Mouse (Mus musculus) left cerebral cortex, adult 2 months (tissue): Measurements from ENCODE around the gene Gm11992. TPM values are rescaled to one million over a fixed set of nuclear protein-coding genes. Genes with fewer than 3 reads are reported as not detected.

ENCODE experiments used
- DNase-seq, 2 experiments: peaks; one replicate each; pipeline ENCODE4 v3.0.0; 2021 to 2022; ENCODE audit warnings: low spot score in 2 of 2, mixed read lengths in 1 of 2; ENCODE audit errors: extremely low spot score in 1 of 2
- H3K27ac ChIP-seq: fragments of 200-600 bp; 2 replicates; pipeline ENCODE4 v1.8.1; 2022
- H3K4me3 ChIP-seq: fragments of 200-600 bp; 2 replicates; pipeline ENCODE4 v1.8.1; 2022
- CTCF ChIP-seq: fragments of 200-600 bp; IDR thresholded peaks from 2 replicates; pipeline ENCODE4 v1.8.1; 2022; ENCODE audit warnings: antibody characterized with exemption, mild to moderate bottlenecking, moderate library complexity
- intact Hi-C: fragments of 180-260 bp; cut with DNase I; formaldehyde crosslinking; loops from one replicate; pipeline ENCODE4 v1.15.1; 2025
- total RNA-seq, 2 experiments: library from RNA; stranded (reverse); gene quantifications; 2 replicates each; pipeline ENCODE4 v1.2.3; 2021

Gm11992 gene
- total RNA-seq, 2 experiments from 2014 or later = 0.36 to 0.51 TPM

DNA sequence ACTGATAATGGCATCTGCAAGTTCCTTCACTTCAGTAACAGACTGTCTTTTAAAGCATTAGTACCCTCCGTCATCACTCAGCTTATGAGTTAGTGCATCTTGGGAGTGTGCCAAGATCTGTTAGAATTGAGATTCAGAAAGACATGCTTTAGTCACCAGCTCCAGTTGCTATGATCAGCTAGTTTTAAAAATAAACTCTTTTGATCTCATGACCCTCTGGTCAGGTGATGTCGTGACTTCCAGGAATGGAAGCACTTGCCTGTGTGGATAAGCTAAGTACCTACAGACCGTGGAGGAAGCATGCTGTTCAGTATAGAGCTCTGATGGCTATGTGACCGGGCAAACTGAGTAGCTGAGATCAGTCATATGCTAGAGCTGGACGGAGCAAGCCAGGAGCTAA, 1.4 kb upstream of the Gm11992 start:
- no peak overlapping the region for H3K27ac ChIP-seq
- DNase-seq = no peak
- TF ChIP-seq CTCF = no peak
- H3K4me3 ChIP-seq = no peak overlapping the region
- intact Hi-C loops = no loop called here

DNA sequence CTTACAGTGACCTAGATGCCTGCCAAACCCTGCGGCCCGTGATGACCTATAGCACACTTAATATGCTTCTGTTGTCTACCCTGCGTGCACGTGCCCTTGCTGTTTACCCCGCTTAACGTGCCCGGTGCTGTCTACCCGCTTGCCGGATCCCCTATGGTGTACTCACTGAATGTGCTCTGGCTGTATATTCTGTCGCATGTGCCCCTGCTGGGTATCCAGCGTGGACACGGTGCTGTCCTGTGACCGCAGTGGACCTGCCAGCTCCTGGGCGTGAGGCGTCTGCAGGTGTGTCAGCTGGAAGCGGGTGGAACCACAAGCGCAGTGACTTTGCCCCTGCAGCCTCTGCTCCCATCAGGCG, 288 bp downstream of the Gm11992 start, which contains the start of gene Sun3:
Sun3 (minus strand) TSS at position 289 of the 358 bp plus-strand sequence.
- no peak for TF ChIP-seq CTCF
- peak in 1 of 2 experiments; percentile 17 for DNase-seq
- intact Hi-C loops = no loop called here
- H3K27ac ChIP-seq = no peak within 1 kb of the TSS
- H3K4me3 ChIP-seq = peak within 1 kb of the TSS; percentile 47

DNA sequence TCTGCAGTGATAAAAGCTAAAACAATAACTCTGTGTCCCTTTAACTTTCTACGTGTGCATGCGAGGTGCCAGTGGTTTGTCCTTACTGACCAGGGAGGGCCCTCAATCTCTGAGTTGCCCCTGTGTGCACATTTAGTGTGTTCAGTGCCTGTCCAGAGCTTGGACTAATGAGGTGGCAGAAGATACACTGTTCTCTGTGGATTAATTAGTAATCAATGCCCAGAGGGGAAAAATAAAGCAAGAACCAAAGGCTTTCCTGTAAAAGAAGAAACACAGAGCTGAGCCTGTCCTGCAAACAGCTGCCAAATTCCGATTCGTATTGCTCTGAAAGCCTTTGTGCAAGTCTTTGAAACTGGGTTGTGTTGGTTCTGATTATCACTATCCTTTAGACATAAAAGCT, 1.8 kb downstream of the Gm11992 start:
- no peak for DNase-seq
- intact Hi-C loops = no loop called here
- Histone ChIP-seq H3K27ac (no peak overlapping the region), H3K4me3 (no peak overlapping the region)
- TF ChIP-seq CTCF = no peak

DNA sequence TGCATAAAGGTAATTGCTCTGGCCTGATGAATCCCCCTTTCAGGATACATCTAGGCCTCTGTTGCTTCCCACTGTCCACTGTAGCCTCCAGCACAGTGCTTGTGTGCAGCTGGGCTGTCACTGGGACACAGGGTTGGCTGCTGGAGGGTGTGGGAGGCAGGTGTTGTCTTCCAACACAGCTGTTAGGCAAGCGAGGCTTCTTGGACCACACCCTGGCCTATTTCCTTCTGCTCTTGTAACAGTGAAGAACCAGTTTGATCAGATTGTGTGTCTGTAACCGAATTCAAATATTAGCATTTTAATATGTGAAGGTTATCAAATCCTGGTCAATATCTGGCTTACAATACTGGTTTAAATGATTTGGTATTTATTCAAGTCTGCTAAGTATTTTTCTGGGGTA, 3.5 kb downstream of the Gm11992 start:
- no peak overlapping the region for H3K27ac ChIP-seq
- TF ChIP-seq CTCF = no peak
- H3K4me3 ChIP-seq = no peak overlapping the region
- intact Hi-C loops = no loop called here
- DNase-seq = no peak

DNA sequence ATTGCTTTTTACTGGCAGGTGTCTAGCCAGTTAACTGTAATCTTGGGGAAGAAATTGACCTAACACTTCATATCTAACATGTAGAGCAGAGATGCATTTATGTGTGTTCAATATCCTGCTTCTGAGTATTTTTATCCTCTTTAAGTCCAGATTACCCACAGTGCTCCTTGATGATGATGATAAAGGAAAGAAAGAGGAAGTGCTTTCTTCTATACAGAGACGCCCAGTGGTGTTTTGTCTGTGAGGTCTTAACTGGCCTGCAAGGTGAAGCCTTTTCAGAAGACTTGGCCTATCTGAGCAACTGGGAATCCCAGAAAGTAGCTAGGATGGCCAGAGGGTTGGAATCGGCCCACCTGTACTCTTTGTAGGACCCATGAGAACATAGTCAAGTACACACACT, 8.5 kb downstream of the Gm11992 start:
- no peak overlapping the region for H3K27ac ChIP-seq
- DNase-seq = no peak
- intact Hi-C loops = no loop called here
- no peak overlapping the region for H3K4me3 ChIP-seq
- no peak for TF ChIP-seq CTCF

DNA sequence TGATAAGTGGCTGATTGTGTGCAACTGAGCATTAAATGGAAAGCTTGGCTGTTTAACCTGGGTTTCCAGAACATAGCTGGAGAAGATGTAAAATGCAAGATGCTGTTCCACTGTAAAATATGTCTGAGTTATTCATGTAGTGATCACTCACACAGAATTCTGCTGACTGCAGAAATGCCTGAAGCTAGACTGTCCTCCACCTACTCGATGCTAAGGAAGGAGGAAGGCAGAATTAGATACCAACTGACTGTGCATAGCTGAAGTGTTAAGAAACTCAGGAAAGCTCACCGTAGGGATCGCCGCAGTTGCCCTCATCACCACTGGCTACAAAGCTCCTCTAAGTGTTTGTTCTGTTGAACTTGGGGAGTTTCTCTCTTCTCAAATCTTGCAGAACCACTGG, 9.3 kb downstream of the Gm11992 start:
- intact Hi-C loops = no loop called here
- Histone ChIP-seq H3K4me3 (no peak overlapping the region), H3K27ac (no peak overlapping the region)
- DNase-seq = no peak
- TF ChIP-seq CTCF = no peak

DNA sequence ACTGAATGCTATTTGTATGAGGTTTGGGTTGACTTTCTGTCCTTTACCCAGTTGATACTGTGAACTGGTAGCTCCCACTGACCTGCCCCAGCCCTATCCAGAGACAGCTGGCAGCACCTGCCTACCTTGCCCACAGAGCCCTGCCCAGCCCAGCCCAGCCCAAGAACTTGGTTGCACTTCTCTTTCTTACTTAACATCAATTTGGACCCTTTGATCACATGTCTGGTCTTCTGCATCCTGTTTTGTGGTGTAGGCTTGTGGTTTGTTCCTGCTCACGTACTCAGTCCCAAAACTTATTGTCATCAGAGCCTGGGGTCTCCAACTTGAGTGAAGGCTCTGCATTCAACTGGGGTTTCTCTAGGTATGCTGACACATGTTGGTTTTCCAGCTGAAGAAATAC, 11.6 kb downstream of the Gm11992 start:
- Histone ChIP-seq H3K4me3 (no peak overlapping the region), H3K27ac (no peak overlapping the region)
- TF ChIP-seq CTCF = no peak
- intact Hi-C loops = no loop called here
- no peak for DNase-seq

DNA sequence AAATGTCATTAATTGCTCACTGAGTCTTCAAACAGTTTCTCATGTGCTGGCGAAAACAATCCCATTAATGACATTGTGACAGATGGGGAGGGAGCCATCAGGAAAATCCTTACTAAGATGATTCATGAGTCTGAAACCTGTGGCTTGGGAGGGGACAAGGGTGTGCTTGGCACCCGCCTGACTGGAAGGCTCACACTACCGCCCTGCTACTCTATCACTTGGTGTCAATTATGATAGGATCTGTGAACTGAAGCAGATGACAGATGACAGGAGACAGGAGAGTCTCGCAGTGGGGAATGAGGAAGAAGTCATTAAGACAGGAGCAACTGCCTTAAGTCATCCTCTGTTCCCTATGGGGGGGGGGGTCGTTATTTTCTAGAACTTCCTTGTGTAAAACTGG, 12.1 kb downstream of the Gm11992 start:
- Histone ChIP-seq H3K27ac (no peak overlapping the region), H3K4me3 (no peak overlapping the region)
- intact Hi-C loops = no loop called here
- DNase-seq = no peak
- no peak for TF ChIP-seq CTCF

DNA sequence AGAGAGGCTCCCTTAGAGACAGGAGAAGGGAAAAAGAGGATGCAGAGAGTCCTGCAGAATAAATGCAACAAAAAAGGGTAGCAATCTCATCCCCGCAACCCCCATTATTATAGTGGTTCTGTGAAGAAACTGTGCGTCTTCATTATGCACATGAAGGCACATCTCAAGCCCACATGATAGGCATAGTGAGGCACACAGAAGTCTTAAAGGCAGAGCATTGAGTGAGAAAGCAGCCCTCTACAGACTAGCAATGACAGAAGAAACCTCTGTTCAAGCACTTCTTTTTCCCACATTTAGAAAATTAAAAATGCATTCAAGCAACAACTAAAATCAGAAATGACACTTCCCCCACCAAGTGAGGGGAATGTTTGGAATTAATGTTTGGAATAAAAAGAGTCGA, 28.1 kb downstream of the Gm11992 start:
- no peak for DNase-seq
- TF ChIP-seq CTCF = no peak
- Histone ChIP-seq H3K4me3 (no peak overlapping the region), H3K27ac (no peak overlapping the region)
- intact Hi-C loops = no loop called here

DNA sequence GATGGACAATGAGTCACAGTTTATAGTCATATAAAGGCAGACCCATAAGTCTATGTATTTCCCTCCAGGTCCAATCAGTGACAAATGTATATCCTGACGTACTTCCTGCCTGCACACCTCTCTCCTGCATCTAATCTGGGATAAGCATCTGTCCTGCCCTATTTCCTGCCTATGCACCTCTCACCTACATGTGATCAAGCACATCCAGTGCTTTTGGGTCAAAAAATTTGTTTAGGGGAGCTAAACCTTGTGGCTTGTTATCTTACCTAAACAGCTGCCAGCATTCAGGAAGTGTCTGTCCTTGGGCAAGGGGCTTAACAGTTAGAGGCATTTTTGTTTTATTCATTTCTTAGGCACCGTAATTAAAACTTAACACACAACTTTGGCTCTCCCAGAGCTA, 64.8 kb downstream of the Gm11992 start:
- intact Hi-C loops = no loop called here
- Histone ChIP-seq H3K4me3 (no peak overlapping the region), H3K27ac (no peak overlapping the region)
- DNase-seq = no peak
- no peak for TF ChIP-seq CTCF

DNA sequence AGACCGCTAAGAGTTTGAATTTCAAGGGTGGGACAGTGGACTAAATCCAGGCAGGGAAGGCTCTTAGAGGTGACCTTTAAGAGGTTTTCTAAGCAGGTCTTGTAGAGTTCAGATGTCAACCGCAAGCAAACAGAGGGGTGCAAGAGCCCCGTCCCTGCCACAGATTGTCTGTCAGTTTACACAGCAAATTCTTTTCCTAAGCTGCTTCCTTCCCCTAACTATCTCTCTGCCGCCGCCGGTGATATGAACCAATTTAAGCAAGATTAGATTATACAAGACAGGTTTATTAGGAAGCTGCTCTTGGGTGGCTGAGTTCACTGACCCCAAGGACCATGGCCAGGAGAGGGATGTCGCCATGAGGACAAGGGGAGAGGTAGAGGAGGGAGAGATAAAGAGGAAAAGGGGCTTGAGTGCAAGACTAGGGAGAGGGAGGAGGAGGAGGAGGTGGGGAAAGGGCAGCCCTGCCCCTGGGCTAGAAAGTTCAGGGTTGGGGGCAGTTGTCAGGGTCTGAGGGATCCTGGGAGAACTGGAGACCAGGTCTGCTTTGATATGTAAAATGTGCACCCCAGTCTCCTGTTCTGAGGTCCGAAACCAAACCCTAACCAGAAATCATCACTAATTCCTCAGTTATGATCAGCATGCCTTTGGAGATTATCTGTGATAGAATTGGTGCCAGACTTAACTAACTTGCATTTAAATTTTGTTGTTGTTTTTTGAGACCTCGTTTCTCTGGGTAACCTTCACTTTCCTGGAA, 67.2 kb downstream of the Gm11992 start:
- no peak overlapping the region for H3K4me3 ChIP-seq
- intact Hi-C loops = no loop called here
- no peak for TF ChIP-seq CTCF
- H3K27ac ChIP-seq = no peak overlapping the region
- no peak for DNase-seq

DNA sequence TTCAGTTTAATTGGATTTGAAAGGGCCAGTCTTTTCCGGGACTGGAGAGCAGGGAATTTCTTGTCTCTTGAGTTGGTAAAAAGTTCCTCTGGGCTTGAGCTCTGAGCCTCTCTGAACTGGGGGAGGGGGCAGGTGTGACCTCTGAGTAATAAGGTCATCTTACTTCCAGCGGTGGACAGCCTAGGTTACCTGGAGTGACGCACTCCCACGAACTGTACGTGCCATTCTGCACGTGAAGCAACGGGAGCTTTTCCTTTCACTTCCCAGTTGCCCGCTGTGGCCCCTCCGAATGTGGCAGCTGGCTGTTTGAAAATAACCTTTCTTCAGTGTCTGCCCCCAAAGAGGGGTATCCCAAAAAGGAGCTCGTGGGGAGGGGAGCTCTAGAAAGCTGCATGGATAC, 67.7 kb downstream of the Gm11992 start:
- Histone ChIP-seq H3K27ac (no peak overlapping the region), H3K4me3 (no peak overlapping the region)
- intact Hi-C loops = no loop called here
- no peak for TF ChIP-seq CTCF
- DNase-seq = no peak

DNA sequence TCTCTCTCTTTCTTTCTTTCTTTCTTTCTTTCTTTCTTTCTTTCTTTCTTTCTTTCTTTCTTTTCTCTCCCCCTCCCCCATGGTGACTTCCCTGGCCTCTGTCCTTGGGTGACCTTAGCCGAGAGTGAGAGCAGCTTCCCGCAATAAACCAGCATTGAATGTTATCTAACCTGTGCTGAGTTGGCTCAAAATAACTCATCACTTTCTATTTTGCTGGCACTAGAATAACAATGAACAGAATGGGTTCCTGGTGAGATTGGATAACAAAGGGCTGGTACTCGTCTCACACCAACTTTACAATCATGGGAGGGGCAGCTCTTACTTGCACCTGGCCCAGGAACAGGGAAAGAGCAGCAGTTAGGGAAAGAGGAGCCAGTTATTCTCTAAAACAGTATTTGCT, 68.5 kb downstream of the Gm11992 start:
- Histone ChIP-seq H3K27ac (no peak overlapping the region), H3K4me3 (no peak overlapping the region)
- DNase-seq = no peak
- no peak for TF ChIP-seq CTCF
- intact Hi-C loops = no loop called here
